Mouse (Mus musculus) embryonic facial prominence, embryonic 14.5 days (tissue): Measurements from ENCODE around the gene P4ha1. TPM values are rescaled to one million over a fixed set of nuclear protein-coding genes. Genes with fewer than 3 reads are reported as not detected.
"Not testable (repeated sequence)": the region's sequence is repeated elsewhere in the genome, so short reads cannot be mapped to it uniquely, and the experiment has no call there.

Experiments used
- ATAC-seq: fragments of 200-750 bp; cut with Nextera tagmentation; 2 replicates; pipeline ENCODE4 v1.8.0; 2017; ENCODE audit warnings: low read depth, moderate number of reproducible peaks, moderate TSS enrichment
- DNase-seq: peaks from one replicate; pipeline ENCODE4 v3.0.0-alpha.2; 2015; ENCODE audit warnings: low spot score
- H3K27ac ChIP-seq: fragments of 300-500 bp; sonication (generic); replicated peaks from 2 replicates; pipeline ENCODE4 v1.5.1; 2014; ENCODE audit warnings: low read depth, mild to moderate bottlenecking, low read length, moderate library complexity
- H3K27me3 ChIP-seq: fragments of 300-500 bp; sonication (generic); replicated peaks from 2 replicates; pipeline ENCODE4 v1.6.1; 2014; ENCODE audit warnings: low read length; ENCODE audit not compliant: control insufficient read depth, insufficient read depth
- H3K36me3 ChIP-seq: fragments of 300-500 bp; sonication (generic); 2 replicates; pipeline ENCODE4 v1.6.1; 2014; ENCODE audit warnings: low read length, mixed read lengths; ENCODE audit not compliant: control insufficient read depth, insufficient read depth
- H3K4me1 ChIP-seq: fragments of 300-500 bp; sonication (generic); 2 replicates; pipeline ENCODE4 v1.6.1; 2014; ENCODE audit warnings: antibody characterized with exemption, low read length; ENCODE audit not compliant: control insufficient read depth, insufficient read depth
- H3K4me2 ChIP-seq: fragments of 300-500 bp; sonication (generic); 2 replicates; pipeline ENCODE4 v1.6.1; 2014; ENCODE audit warnings: low read depth, mild to moderate bottlenecking, low read length, moderate library complexity, mixed read lengths
- H3K4me3 ChIP-seq: fragments of 300-500 bp; sonication (generic); 2 replicates; pipeline ENCODE4 v1.5.1; 2014; ENCODE audit warnings: low read depth, mild to moderate bottlenecking, low read length
- H3K9ac ChIP-seq: fragments of 300-500 bp; sonication (generic); 2 replicates; pipeline ENCODE4 v1.6.1; 2014; ENCODE audit warnings: low read depth, mild to moderate bottlenecking, low read length, moderate library complexity, mixed read lengths
- H3K9me3 ChIP-seq: fragments of 300-500 bp; sonication (generic); 2 replicates; pipeline ENCODE4 v1.6.1; 2016; ENCODE audit warnings: low read length; ENCODE audit not compliant: control insufficient read depth
- WGBS: fragments of 180-500 bp; shearing (Covaris S2); extraction: QIAGEN DNeasy Blood & Tissue Kit; methylation state at CpG from one replicate; pipeline ENCODE4 v1.1.7; 2014; 5-methylcytosine and 5-hydroxymethylcytosine counted together
- polyA plus RNA-seq: library from polyadenylated mRNA; unstranded; fragments of >200 nt; fragmentation: Nextera tagmentation; extraction: Ambion mirVana; gene quantifications from 2 replicates; pipeline ENCODE4 v1.2.1, GENCODE M21; 2014

P4ha1 gene
- polyA plus RNA-seq, 1 experiment from 2014 or later = 121 TPM

DNA sequence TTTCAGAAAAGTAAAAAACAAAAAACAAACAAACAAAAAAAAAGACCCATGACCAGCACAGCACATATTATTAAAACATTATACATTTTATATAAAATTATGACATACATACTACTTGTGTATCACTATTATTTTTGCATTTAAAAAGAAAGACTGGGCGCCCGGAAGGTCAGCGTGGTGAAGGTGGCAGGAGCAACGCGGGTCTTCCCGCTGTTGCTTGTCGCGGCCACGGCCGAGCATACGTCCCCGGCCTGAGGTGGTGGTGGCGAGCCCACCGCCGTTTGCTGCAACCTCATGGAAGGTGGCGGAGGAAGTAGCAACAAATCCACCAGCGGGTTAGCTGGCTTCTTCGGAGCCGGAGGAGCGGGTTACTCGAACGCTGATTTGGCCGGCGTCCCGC lies 72.4 kb downstream of the P4ha1 start, which contains the start of gene Gm10273:
TSS of gene Gm10273 (plus strand) at position 172 of the 400 bp plus-strand sequence.
- not testable (repeated sequence) for DNase-seq, H3K9me3 ChIP-seq, H3K27ac ChIP-seq, H3K4me3 ChIP-seq, H3K4me2 ChIP-seq, ATAC-seq, H3K27me3 ChIP-seq, H3K36me3 ChIP-seq, H3K4me1 ChIP-seq, H3K9ac ChIP-seq
- 83% methylated on average over 10 of the region's 25 CpGs for WGBS

DNA sequence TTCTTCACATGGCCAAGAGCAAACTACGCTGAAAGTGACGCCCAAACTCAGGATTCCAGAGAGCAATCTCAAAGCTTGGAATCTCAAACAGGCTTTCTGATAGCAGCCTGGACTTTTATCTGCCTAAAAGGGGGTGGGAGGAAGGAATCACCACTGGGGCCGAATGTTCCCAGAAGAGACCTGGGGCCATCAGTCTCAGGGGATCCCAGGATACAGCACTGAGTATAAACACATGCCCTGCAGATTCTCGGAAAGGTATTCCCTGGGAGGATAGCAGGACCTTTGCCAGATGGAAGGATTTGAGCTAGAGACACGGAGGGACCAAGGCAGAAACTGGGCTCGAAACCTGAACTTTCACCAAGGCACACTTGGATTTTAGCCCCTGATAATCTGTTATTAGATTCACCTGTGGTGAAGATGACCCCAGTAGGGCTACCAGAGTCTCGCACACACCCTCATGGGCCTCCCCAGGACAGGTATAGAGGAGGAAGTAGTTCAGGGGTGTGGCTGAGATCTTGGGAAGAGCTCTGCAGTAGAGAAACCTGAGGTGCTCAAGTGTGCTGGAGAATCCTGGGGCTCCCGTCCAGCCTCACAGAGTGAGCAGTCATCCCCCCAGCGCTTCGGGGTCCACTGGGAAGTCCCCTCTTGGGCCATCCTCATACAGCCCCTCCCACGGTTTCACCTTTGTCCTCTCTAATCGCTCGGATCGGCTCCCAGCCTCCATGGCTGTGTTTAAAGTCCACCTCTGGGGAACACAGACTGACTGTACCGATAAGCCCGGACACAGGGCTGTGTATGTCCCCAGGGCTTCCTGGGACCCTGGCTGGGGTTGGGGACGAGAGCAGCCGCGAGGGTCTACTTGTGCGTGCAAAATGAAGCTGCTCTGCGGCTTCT lies 80.0 kb downstream of the P4ha1 start, which contains the start of gene Pla2g12b:
TSS of gene Pla2g12b (plus strand) at position 762 of the 894 bp plus-strand sequence.
- Histone ChIP-seq H3K4me3 (no peak within 1 kb of the TSS), H3K4me1 (no peaks in the 10 kb centered on the region), H3K36me3 (no peaks in the 10 kb centered on the region), H3K9me3 (no peaks in the 10 kb centered on the region), H3K9ac (no peak within 1 kb of the TSS), H3K27ac (no peak within 1 kb of the TSS), H3K4me2 (no peak within 1 kb of the TSS), H3K27me3 (no peaks in the 10 kb centered on the region)
- 59% methylated on average over 21 of the region's 21 CpGs for WGBS
- ATAC-seq (no peak), DNase-seq (no peak)

DNA sequence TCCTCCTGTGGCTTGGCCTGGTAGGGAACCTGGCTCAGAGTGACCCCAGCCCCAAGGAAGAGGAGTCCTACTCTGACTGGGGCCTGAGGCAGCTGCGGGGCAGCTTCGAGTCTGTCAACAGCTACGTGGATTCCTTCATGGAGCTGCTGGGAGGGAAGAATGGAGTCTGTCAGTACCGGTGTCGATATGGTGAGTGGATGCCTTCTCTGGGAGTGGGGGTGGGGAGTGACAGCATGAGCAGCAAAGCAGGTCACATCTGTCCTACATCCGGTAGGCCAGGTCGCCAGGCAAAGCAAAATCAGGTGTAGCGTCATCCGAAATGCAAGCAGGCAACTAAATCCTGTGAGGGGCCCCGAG lies 80.7 kb downstream of the P4ha1 start:
- Histone ChIP-seq H3K4me3 (no peak overlapping the region), H3K27ac (no peak overlapping the region), H3K4me2 (no peak overlapping the region), H3K9me3 (no peaks in the 10 kb centered on the region), H3K27me3 (no peaks in the 10 kb centered on the region), H3K9ac (no peak overlapping the region), H3K4me1 (no peaks in the 10 kb centered on the region), H3K36me3 (no peaks in the 10 kb centered on the region)
- 52% methylated on average over 10 of the region's 10 CpGs for WGBS
- no peak for ATAC-seq
- no peak for DNase-seq

DNA sequence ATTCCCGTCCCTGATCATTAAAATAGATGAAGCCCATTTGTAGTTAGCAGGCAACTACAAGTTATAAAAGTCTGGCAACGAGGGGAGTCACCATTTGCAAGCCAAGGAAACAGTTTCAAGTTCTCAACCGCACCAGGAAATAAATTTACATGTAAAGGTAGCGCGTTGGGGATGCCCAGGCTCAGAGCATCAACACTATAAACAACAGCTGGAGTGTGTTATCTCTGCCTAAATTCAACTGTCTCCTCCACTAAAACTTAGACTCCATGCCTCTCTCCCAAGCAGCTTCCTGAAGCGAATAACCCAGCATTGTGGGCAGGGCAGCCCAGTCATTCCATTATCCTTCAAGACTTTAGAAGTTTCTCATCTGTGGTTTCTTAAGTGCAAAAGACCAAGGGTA lies 85.4 kb downstream of the P4ha1 start:
- H3K4me3 ChIP-seq = no peak overlapping the region
- H3K27ac ChIP-seq = no peak overlapping the region
- peak; percentile 12 for DNase-seq
- no peaks in the 10 kb centered on the region for H3K27me3 ChIP-seq
- 51% methylated on average over 6 of the region's 6 CpGs for WGBS
- no peak for ATAC-seq
- H3K4me1 ChIP-seq = peaks cover 2% of the 10 kb centered on the region; the same call in 1 of the 2 replicates
- H3K36me3 ChIP-seq = no peaks in the 10 kb centered on the region
- H3K9ac ChIP-seq = no peak overlapping the region
- no peak overlapping the region for H3K4me2 ChIP-seq
- H3K9me3 ChIP-seq = no peaks in the 10 kb centered on the region

DNA sequence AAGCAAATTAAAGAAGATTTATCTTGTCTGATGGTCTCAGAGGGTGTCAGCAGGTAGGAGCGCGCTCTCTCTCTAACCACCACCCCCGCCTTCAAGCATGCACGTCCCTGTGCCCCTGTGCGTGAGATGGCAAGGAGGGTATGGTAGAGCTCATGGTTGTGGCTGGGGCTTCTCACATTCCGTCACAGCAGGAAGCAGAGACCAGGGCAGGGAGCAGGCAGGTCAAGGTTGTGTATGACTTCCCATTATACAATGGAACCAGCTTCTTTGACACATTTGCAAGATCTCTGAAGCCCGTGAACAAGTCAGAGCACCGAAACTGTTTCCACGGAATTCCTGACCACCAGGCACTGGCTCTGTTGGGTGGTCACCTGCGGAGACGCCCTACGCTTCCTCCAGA lies 87.2 kb downstream of the P4ha1 start:
- no peak overlapping the region for H3K27ac ChIP-seq
- ATAC-seq (no peak), DNase-seq (no peak)
- no peak overlapping the region for H3K4me3 ChIP-seq
- H3K4me1 ChIP-seq = peaks cover 2% of the 10 kb centered on the region; the same call in 1 of the 2 replicates
- H3K27me3 ChIP-seq = no peaks in the 10 kb centered on the region
- no peak overlapping the region for H3K4me2 ChIP-seq
- no peaks in the 10 kb centered on the region for H3K36me3 ChIP-seq
- WGBS = 80% methylated on average over 12 of the region's 12 CpGs
- H3K9ac ChIP-seq = no peak overlapping the region
- H3K9me3 ChIP-seq = no peaks in the 10 kb centered on the region

DNA sequence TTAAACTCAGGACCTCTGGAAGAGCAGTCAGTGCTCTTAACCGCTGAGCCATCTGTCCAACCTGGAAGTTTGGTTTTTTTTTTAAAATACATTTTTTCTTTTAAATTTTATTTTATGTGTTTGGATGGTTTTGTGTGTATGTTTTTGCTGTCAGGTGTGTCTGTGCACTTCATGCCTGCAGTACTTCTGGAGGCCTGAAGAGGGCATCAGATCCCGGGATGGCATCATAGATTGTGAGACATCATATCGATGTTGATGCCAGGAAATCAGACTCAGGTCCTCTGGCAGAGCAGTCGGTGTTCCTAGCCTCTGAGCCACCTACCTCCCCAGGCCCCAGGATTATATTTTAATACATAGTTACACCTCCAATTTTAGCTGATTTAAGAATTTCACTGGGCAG lies 90.6 kb downstream of the P4ha1 start:
- Histone ChIP-seq H3K4me1 (peaks cover 2% of the 10 kb centered on the region; the same call in 1 of the 2 replicates), H3K27ac (no peak overlapping the region), H3K9me3 (no peaks in the 10 kb centered on the region), H3K27me3 (no peaks in the 10 kb centered on the region), H3K36me3 (no peaks in the 10 kb centered on the region), H3K4me2 (no peak overlapping the region), H3K4me3 (no peak overlapping the region), H3K9ac (no peak overlapping the region)
- WGBS = 84% methylated on average over 4 of the region's 4 CpGs
- DNase-seq (no peak), ATAC-seq (no peak)

DNA sequence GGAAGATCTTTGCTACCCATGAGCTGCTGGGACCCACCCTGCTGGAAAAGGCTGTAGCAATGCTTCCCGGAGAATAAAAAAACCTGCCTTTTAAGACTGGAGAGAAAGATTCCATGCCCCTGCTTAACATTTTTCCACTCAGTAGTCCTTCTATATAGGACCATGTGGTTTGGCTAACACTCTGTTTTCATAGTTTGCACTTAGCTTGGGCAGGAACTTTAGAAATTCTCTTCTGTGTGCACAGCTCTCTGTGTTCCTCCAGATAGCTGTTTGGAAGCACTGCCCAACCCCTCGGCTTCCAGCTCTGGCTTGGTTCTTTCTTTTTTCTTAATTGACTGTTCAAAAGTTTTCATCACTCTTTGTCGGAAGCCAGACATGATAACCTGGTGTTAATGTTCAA lies 93.5 kb downstream of the P4ha1 start:
- no peak overlapping the region for H3K27ac ChIP-seq
- no peak overlapping the region for H3K4me2 ChIP-seq
- no peaks in the 10 kb centered on the region for H3K9me3 ChIP-seq
- no peaks in the 10 kb centered on the region for H3K36me3 ChIP-seq
- no peak overlapping the region for H3K9ac ChIP-seq
- H3K27me3 ChIP-seq = no peaks in the 10 kb centered on the region
- DNase-seq = peak; percentile 42
- H3K4me3 ChIP-seq = no peak overlapping the region
- no peaks in the 10 kb centered on the region for H3K4me1 ChIP-seq
- no peak for ATAC-seq
- WGBS = 75% methylated on average over 3 of the region's 3 CpGs

DNA sequence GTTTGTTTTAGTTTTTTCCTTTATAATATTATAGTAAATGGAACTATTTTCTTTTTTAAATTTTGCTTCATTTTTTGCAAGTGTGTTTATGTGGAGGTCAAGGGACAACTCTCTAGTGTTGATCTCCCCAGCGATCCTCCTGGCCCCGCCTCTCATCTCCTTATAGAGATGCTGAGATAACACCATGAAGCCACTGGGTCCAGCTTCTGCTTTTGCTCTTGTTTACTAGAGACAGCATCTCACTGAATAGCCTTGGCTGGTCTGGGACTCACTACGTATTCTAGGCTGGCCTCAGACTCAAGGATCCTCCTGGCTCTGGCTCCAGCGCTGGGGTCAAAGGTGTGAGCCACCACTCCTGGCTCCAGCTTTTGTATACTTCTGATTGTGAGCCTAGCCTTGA lies 96.4 kb downstream of the P4ha1 start:
- Histone ChIP-seq H3K9ac (no peak overlapping the region), H3K27ac (no peak overlapping the region), H3K4me2 (no peak overlapping the region), H3K4me3 (no peak overlapping the region), H3K36me3 (no peaks in the 10 kb centered on the region), H3K9me3 (no peaks in the 10 kb centered on the region), H3K27me3 (no peaks in the 10 kb centered on the region), H3K4me1 (0 out of 2 replicates have a peak, but pooled peaks cover 2% of the 10 kb centered on the region)
- DNase-seq (no peak), ATAC-seq (no peak)
- WGBS = 93% methylated on average over 4 of the region's 4 CpGs
